Mouse (Mus musculus): ENCODE data around the gene Pcsk6.
"Not testable (repeated sequence)": the region's sequence is repeated elsewhere in the genome, so short reads cannot be mapped to it uniquely, and the experiment has no call there.

Gene Pcsk6

GRCm38 (mm10) chr7:66003447-66003846, 141.9 kb downstream of the Pcsk6 start:
- no peak for DNase-seq

- DNase-seq: no peak
Measured at GRCm38 (mm10) chr7:66003865-66004638, 142.5 kb downstream of the Pcsk6 start.

- DNase-seq: no peak
Measured at GRCm38 (mm10) chr7:66005066-66005465, 143.5 kb downstream of the Pcsk6 start.

GRCm38 (mm10) chr7:66008161-66008891, 146.8 kb downstream of the Pcsk6 start:
- DNase-seq: no peak

- no peak for DNase-seq
Measured at GRCm38 (mm10) chr7:66008892-66009273, 147.3 kb downstream of the Pcsk6 start.

- no peak for DNase-seq
Measured at GRCm38 (mm10) chr7:66010518-66010917, 149.0 kb downstream of the Pcsk6 start.

GRCm38 (mm10) chr7:66027747-66028146, 166.2 kb downstream of the Pcsk6 start:
- no peak for DNase-seq

GRCm38 (mm10) chr7:66028766-66029512, 167.4 kb downstream of the Pcsk6 start:
- no peak for DNase-seq

- DNase-seq: no peak
Measured at GRCm38 (mm10) chr7:66036809-66037208, 175.3 kb downstream of the Pcsk6 start.

- DNase-seq: peak in 1 of 2 experiments; percentile 9
Measured at GRCm38 (mm10) chr7:66038261-66038660, 176.7 kb downstream of the Pcsk6 start.

GRCm38 (mm10) chr7:66038730-66039129, 177.2 kb downstream of the Pcsk6 start:
- DNase-seq: no peak

GRCm38 (mm10) chr7:66040026-66040814, 178.7 kb downstream of the Pcsk6 start:
- no peak for DNase-seq

GRCm38 (mm10) chr7:66043552-66044459, 182.3 kb downstream of the Pcsk6 start, which contains the start of gene Gm45213:
Gene Gm45213 (plus strand): TSS chr7:66043602.
- DNase-seq: no peak

GRCm38 (mm10) chr7:66044617-66045016, 183.1 kb downstream of the Pcsk6 start:
- no peak for DNase-seq

- peak in 1 of 2 experiments; percentile 48 for DNase-seq
Measured at GRCm38 (mm10) chr7:66046921-66047918, 185.7 kb downstream of the Pcsk6 start.

- no peak for DNase-seq
Measured at GRCm38 (mm10) chr7:66047975-66048374, 186.4 kb downstream of the Pcsk6 start.

- no peak for DNase-seq
Measured at GRCm38 (mm10) chr7:66048446-66049230, 187.1 kb downstream of the Pcsk6 start.

- DNase-seq: no peak
Measured at GRCm38 (mm10) chr7:66053946-66054483, 192.5 kb downstream of the Pcsk6 start.

- DNase-seq: not testable (repeated sequence)
Measured at GRCm38 (mm10) chr7:66055356-66055755, 193.8 kb downstream of the Pcsk6 start.

All from kidney, postnatal 25 days (tissue).